Comparison of ENCODE assay signal across 15 mouse cellular contexts in genomic region chr9:57807174-57807651, GRCm38 (mm10). TPM values are rescaled to one million over a fixed set of nuclear protein-coding genes. Genes with fewer than 3 reads are reported as not detected.
DNase-seq lines count a peak whose midpoint lies in the region; ATAC-seq and TF ChIP-seq lines count a peak whose summit lies in the region.
"Had no signal": no experiment of that assay in that cellular context is flagged by ENCODE, and none has a peak within 500 bp of the region (broad histone marks: within the 10 kb centered on the region; RNA-seq: fewer than 3 reads in every experiment).

No protein-coding gene starts in this region.

- H3K4me2 ChIP-seq in liver, embryonic 14.5 days (ENCODE audit: low read depth): no peak overlapping the region
- H3K4me2 ChIP-seq: embryonic facial prominence, embryonic 13.5 days; hindbrain, embryonic 14.5 days had no signal

- H3K4me1 ChIP-seq in E14TG2a.4 (replicated peaks; ENCODE audit: low read depth, low read length): peaks cover 94% of the 10 kb centered on the region
- H3K4me1 ChIP-seq in embryonic facial prominence, embryonic 10.5 days: peaks cover 93% of the 10 kb centered on the region
- H3K4me1 ChIP-seq in liver, embryonic 14.5 days (replicated peaks; ENCODE audit: control insufficient read depth in 2 of 2, insufficient read depth in 2 of 2, low read length in 1 of 2): peaks cover 30 to 49% of the 10 kb centered on the region in 2 experiments

- peaks cover 71% of the 10 kb centered on the region for H3K36me3 ChIP-seq in E14TG2a.4 (ENCODE audit: insufficient read depth, low read length)
- H3K36me3 ChIP-seq in embryonic facial prominence, embryonic 10.5 days (replicated peaks): peaks cover 47% of the 10 kb centered on the region
- no peaks in the 10 kb centered on the region; the same call in 1 of the 2 replicates for H3K36me3 ChIP-seq in liver, embryonic 14.5 days (replicated peaks; ENCODE audit: control insufficient read depth, insufficient read depth, low read depth)

- peak overlapping the region; percentile 18; the same call in 1 of the 2 replicates for H3K4me3 ChIP-seq in E14TG2a.4 (replicated peaks; ENCODE audit: low read length)
- H3K4me3 ChIP-seq in embryonic facial prominence, embryonic 10.5 days: no peak overlapping the region
- no peak overlapping the region for H3K4me3 ChIP-seq in liver, embryonic 14.5 days (ENCODE audit: insufficient read depth in 1 of 2, low read depth in 2 of 2, low read length in 2 of 2)
- H3K4me3 ChIP-seq: embryonic facial prominence, embryonic 13.5 days; myocyte had no signal

- no peak for TF ChIP-seq CTCF in E14TG2a.4 (conservative IDR thresholded peaks at IDR 0.05; ENCODE audit: low read length)
- no peak for TF ChIP-seq CTCF in liver, embryonic 14.5 days (IDR thresholded peaks at IDR 0.05; ENCODE audit: low read depth)

- peak; percentile 30 for DNase-seq in A20 (ENCODE audit: low read depth, low spot score)
- peak; percentile 24 for DNase-seq in embryonic facial prominence, embryonic 10.5 days (ENCODE audit: low spot score)
- DNase-seq in liver, embryonic 14.5 days (ENCODE audit: low read depth in 3 of 3, low spot score in 3 of 3): no peak
- no peak for DNase-seq in adrenal gland, postnatal 10 days
- DNase-seq in right cerebral cortex, postnatal 10 days (ENCODE audit: low spot score in 2 of 2): no peak
- DNase-seq in lung, postnatal 25 days (ENCODE audit: low spot score): no peak
- DNase-seq: adrenal gland, postnatal 14 days; cerebellum, adult 2 months; kidney, postnatal 4 days; lung, postnatal 36 days had no signal

- ATAC-seq in liver, embryonic 14.5 days (ENCODE audit: insufficient read depth): peak; percentile 23; the same call in 1 of the 2 replicates
- ATAC-seq: forebrain, embryonic 16.5 days had no signal

- H3K9me3 ChIP-seq in E14TG2a.4 (ENCODE audit: low read length): no peaks in the 10 kb centered on the region
- no peaks in the 10 kb centered on the region for H3K9me3 ChIP-seq in embryonic facial prominence, embryonic 10.5 days
- H3K9me3 ChIP-seq in liver, embryonic 14.5 days (ENCODE audit: control insufficient read depth, low read length): no peaks in the 10 kb centered on the region
- H3K9me3 ChIP-seq: embryonic facial prominence, embryonic 13.5 days had no signal

- H3K9ac ChIP-seq in liver, embryonic 14.5 days (replicated peaks): no peak overlapping the region
- H3K9ac ChIP-seq: embryonic facial prominence, embryonic 13.5 days; hindbrain, embryonic 14.5 days had no signal

- 0 out of 2 replicates have a peak overlapping the region, but pooled peaks have one; percentile 1 for H3K27ac ChIP-seq in embryonic facial prominence, embryonic 10.5 days (replicated peaks)
- no peak overlapping the region for H3K27ac ChIP-seq in liver, embryonic 14.5 days
- H3K27ac ChIP-seq: embryonic facial prominence, embryonic 13.5 days; hindbrain, embryonic 14.5 days had no signal

- 71% methylated on average over 4 of the region's 4 CpGs for WGBS in embryonic facial prominence, embryonic 10.5 days
- WGBS in liver, embryonic 14.5 days (ENCODE audit: insufficient replicate concordance): 60% methylated on average over 4 of the region's 4 CpGs

- TF ChIP-seq EP300 in liver, embryonic 14.5 days (IDR thresholded peaks at IDR 0.05; ENCODE audit: low read depth): no peak

- H3K27me3 ChIP-seq in E14TG2a.4 (ENCODE audit: insufficient read depth, low read length): no peaks in the 10 kb centered on the region
- H3K27me3 ChIP-seq in embryonic facial prominence, embryonic 10.5 days (replicated peaks; ENCODE audit: low read depth, poor library complexity, severe bottlenecking): no peaks in the 10 kb centered on the region
- no peaks in the 10 kb centered on the region for H3K27me3 ChIP-seq in liver, embryonic 14.5 days (ENCODE audit: control insufficient read depth, insufficient read depth, low read length)
- H3K27me3 ChIP-seq: embryonic facial prominence, embryonic 13.5 days had no signal

RNA-seq across cellular contexts. Expression of gene Arid3b, which starts 29.4 kb away (rescaled TPM):
- polyA plus RNA-seq in embryonic facial prominence, embryonic 10.5 days (2016; fragmentation: Nextera tagmentation; extraction: Ambion mirVana): 51.0 and 64.3 TPM in 2 replicates
- 7.8 and 9.3 TPM in 2 replicates for polyA plus RNA-seq in liver, embryonic 14.5 days (2012; rRNA removed)
- polyA plus RNA-seq in liver, embryonic 14.5 days (2014; fragmentation: Nextera tagmentation; extraction: Ambion mirVana): 8.5 and 9.3 TPM in 2 replicates
- total RNA-seq in adrenal gland, postnatal 10 days (2021): 1 to 10 TPM; 3.3 to 4.4 TPM

RNA-seq across cellular contexts. Expression of gene Clk3, which starts 41.6 kb away (rescaled TPM):
- polyA plus RNA-seq in embryonic facial prominence, embryonic 10.5 days (2016; fragmentation: Nextera tagmentation; extraction: Ambion mirVana): 93.6 and 94.8 TPM in 2 replicates
- 110 and 136 TPM in 2 replicates for polyA plus RNA-seq in liver, embryonic 14.5 days (2012; rRNA removed)
- 88.0 and 95.0 TPM in 2 replicates for polyA plus RNA-seq in liver, embryonic 14.5 days (2014; fragmentation: Nextera tagmentation; extraction: Ambion mirVana)
- total RNA-seq in adrenal gland, postnatal 10 days (2021): 10 to 100 TPM; 65.3 to 79.1 TPM

Comparison
In these comparisons a context has a peak if more than half of its experiments do, and no peak if none do; other contexts are left out.
1. DNase-seq: peak in A20 (single experiment) and embryonic facial prominence, embryonic 10.5 days (single experiment); none in liver, embryonic 14.5 days (0 of 3), adrenal gland, postnatal 10 days (single experiment), right cerebral cortex, postnatal 10 days (0 of 2) and lung, postnatal 25 days (single experiment).